Mouse (Mus musculus) lung, embryonic 15.5 days (tissue): ENCODE measurements around the gene Cbln3. TPM values are rescaled to one million over a fixed set of nuclear protein-coding genes. Genes with fewer than 3 reads are reported as not detected.

Experiments used
- ATAC-seq: fragments of 200-750 bp; cut with Nextera tagmentation; 2 replicates; pipeline ENCODE4 v1.8.0; 2017; ENCODE audit warnings: moderate number of reproducible peaks, borderline replicate concordance; ENCODE audit not compliant: low FRiP score, low TSS enrichment; ENCODE audit errors: extremely low read depth
- H3K27ac ChIP-seq: fragments of 300-500 bp; sonication (generic); 2 replicates; pipeline ENCODE4 v1.5.1; 2015; ENCODE audit warnings: moderate library complexity, mild to moderate bottlenecking, inconsistent platforms
- H3K27me3 ChIP-seq: fragments of 300-500 bp; sonication (generic); 2 replicates; pipeline ENCODE4 v1.6.1; 2015; ENCODE audit warnings: inconsistent platforms
- H3K36me3 ChIP-seq: fragments of 300-500 bp; sonication (generic); 2 replicates; pipeline ENCODE4 v1.6.1; 2015; ENCODE audit warnings: inconsistent platforms
- H3K4me1 ChIP-seq: fragments of 300-500 bp; sonication (generic); 2 replicates; pipeline ENCODE4 v1.6.1; 2015; ENCODE audit warnings: inconsistent platforms
- H3K4me2 ChIP-seq: fragments of 300-500 bp; sonication (generic); 2 replicates; pipeline ENCODE4 v1.6.1; 2015; ENCODE audit warnings: inconsistent platforms, mild to moderate bottlenecking, moderate library complexity
- H3K4me3 ChIP-seq: fragments of 300-500 bp; sonication (generic); 2 replicates; pipeline ENCODE4 v1.5.1; 2015; ENCODE audit warnings: mild to moderate bottlenecking, inconsistent platforms
- H3K9ac ChIP-seq: fragments of 300-500 bp; sonication (generic); 2 replicates; pipeline ENCODE4 v1.6.1; 2015; ENCODE audit warnings: inconsistent platforms
- H3K9me3 ChIP-seq: fragments of 300-500 bp; sonication (generic); 2 replicates; pipeline ENCODE4 v1.6.1; 2016; ENCODE audit warnings: inconsistent platforms
- WGBS: fragments of 180-500 bp; shearing (Covaris S2); methylation state at CpG from one replicate; pipeline ENCODE4 v1.1.7; 2015; 5-methylcytosine and 5-hydroxymethylcytosine counted together
- polyA plus RNA-seq: library from polyadenylated mRNA; unstranded; fragments of >200 nt; fragmentation: Nextera tagmentation; extraction: Ambion mirVana; gene quantifications from 2 replicates; pipeline ENCODE4 v1.2.1, GENCODE M21; 2015

Gene Cbln3
- 0.88 and 1.2 TPM in 2 replicates for polyA plus RNA-seq

DNA sequence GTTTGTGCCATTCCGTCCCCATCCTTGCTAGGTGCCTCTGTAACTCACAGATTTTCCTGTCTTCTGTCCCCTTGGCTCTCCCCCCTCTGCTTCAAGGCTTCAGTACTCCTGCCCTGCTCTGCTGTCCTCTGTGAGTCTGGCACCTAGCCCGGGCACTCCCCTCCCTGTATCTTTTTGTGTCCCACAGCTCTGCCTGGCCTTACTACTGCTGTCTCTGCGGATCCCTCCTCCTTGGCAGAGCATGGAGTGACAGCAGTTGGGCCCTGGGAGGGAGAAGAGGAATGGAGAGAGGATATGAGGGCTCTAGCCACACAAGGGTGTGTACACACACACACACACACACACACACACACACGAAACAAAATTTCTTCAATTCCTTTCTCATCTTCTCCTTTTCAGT lies at the start of gene Cbln3:
Gene Cbln3, minus strand, starts transcription at position 227 of the 400 bp plus-strand sequence.
- Histone ChIP-seq H3K4me2 (peak within 1 kb of the TSS; percentile 79), H3K27ac (peak within 1 kb of the TSS; percentile 97), H3K9me3 (no peaks in the 10 kb centered on the region), H3K9ac (peak within 1 kb of the TSS; percentile 68), H3K4me3 (peak within 1 kb of the TSS; percentile 61), H3K36me3 (peaks cover 28% of the 10 kb centered on the region), H3K27me3 (no peaks in the 10 kb centered on the region), H3K4me1 (peaks cover 42% of the 10 kb centered on the region)
- peak; percentile 70 for ATAC-seq
- WGBS, result 12% methylated on average over 4 of the region's 4 CpGs

DNA sequence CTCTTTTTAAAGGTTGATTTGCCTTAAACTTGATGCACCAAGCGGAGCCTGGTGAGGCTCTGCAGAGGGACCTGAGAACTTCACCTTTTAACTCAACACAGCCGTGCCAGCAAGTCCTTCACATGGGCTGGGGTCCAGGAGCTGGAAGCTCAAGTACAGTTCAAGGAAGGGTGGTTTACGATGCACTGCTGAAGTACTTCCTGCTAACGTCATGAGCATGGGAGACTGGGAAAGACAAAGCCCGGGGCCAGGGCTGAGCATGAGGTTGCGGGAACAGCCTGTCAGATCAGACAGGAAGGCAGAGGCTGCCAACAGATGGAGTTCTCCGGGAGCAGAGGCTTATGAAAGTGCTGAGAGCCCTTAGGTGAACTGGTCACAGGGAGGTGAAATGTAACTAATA lies 49.4 kb upstream of the Cbln3 start:
- no peaks in the 10 kb centered on the region for H3K27me3 ChIP-seq
- H3K4me3 ChIP-seq, result no peak overlapping the region
- H3K36me3 ChIP-seq, result no peaks in the 10 kb centered on the region
- peak overlapping the region; percentile 25; the same call in 1 of the 2 replicates for H3K27ac ChIP-seq
- H3K9me3 ChIP-seq, result no peaks in the 10 kb centered on the region
- H3K4me1 ChIP-seq, result peaks cover 8% of the 10 kb centered on the region
- peak overlapping the region; percentile 13; the same call in 1 of the 2 replicates for H3K4me2 ChIP-seq
- peak; percentile 91 for ATAC-seq
- H3K9ac ChIP-seq, result no peak overlapping the region
- WGBS, result 15% methylated on average over 7 of the region's 7 CpGs

DNA sequence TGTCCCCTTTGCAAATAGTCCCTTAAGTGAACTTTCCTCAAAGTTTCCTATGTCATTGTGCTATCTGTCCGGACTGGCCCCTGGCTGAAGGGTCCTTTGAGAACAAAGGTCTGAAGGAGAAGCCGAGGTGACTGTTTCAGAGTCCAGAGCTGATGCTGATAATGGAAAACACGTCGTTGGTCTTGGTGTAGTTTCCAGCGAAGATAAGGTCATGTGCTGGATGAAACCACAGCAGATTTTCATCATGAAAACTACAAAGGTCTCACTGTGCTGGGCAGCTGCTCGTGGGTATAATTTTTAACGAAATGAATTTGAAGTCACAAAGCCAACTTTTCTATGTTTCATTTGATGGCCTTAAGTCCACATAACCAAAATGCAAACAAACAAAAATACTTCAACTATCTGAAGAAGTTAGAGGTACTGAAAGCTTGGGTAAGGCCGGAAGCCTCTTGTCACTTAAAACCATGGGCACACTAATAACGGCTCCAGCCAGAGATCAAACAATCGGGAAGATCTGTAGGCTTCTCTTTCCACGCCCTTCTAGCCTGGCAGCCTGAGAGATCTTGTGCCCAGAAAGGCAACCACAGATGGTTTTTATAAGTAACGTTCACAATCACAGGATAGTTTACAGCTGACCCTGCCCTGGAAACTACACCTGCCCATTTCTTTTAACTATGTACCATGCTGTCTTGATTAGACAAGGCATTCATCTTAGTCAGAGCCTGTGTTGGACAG lies 45.2 kb upstream of the Cbln3 start:
- Histone ChIP-seq H3K36me3 (no peaks in the 10 kb centered on the region), H3K4me1 (peaks cover 8% of the 10 kb centered on the region), H3K9me3 (no peaks in the 10 kb centered on the region), H3K9ac (no peak overlapping the region), H3K27ac (no peak overlapping the region), H3K27me3 (no peaks in the 10 kb centered on the region), H3K4me3 (no peak overlapping the region), H3K4me2 (no peak overlapping the region)
- 48% methylated on average over 12 of the region's 12 CpGs for WGBS
- ATAC-seq, result no peak

DNA sequence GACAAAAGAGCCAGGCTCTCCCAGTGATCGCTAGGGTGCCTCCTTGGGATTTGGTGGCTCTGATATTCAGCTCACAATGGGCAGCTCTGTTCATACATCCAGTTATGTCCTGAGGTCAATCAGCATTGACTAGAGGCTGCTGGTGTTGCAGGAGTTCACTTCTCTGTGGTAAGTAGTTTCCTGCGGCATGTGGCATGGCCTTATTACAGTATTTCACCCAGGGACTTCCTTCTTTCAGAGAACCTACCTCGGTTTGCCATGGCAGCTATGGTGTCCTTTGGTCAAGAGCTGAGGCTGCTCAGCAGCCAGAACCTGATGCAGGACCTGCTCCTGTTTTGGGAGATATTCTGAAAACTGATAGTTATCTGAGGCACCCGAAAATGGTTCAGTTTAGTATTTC lies 42.7 kb upstream of the Cbln3 start:
- no peak overlapping the region for H3K4me2 ChIP-seq
- no peak overlapping the region for H3K27ac ChIP-seq
- H3K4me3 ChIP-seq, result no peak overlapping the region
- H3K9ac ChIP-seq, result no peak overlapping the region
- no peaks in the 10 kb centered on the region for H3K36me3 ChIP-seq
- no peaks in the 10 kb centered on the region for H3K27me3 ChIP-seq
- no peak for ATAC-seq
- no peaks in the 10 kb centered on the region for H3K9me3 ChIP-seq
- peaks cover 7% of the 10 kb centered on the region; the same call in 1 of the 2 replicates for H3K4me1 ChIP-seq
- WGBS, result 81% methylated on average over 4 of the region's 4 CpGs

DNA sequence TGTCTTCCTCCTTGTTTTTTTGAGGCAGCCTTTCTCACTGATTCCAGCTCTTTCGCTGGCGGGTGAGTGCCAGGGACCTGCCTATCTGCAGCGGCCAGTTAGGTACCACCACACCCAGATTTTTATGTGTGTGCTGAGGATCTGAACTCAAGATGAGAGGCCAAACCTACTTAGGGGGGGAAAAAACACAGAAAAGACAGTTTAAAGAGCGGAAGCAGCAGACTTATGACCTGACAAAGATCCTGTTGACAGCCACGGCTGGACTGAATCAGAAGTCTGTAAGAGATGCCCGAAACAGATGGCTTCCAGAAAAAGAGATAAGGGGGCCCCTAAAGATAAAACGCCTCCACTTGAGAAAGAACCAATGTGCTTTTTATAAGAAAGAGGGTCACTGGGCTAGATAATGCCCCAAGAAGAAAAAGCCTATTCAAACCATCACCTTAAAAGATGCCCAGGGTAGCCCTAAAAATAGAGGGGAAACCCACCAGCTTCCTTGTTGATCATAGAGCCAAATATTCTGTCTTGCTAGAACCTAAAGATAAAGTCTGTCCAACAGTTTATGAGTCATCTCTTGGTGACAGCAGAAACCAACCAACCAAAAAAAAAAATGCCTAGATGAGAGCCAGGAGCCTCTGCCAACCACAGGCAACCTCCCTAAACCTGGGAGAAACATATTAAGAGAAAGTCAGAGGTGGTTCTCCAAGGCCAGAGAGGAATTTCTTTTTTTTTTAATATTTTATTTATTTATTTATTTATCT lies 38.5 kb upstream of the Cbln3 start:
- Histone ChIP-seq H3K27ac (no peak overlapping the region), H3K36me3 (no peaks in the 10 kb centered on the region), H3K4me2 (no peak overlapping the region), H3K27me3 (no peaks in the 10 kb centered on the region), H3K9ac (no peak overlapping the region), H3K9me3 (no peaks in the 10 kb centered on the region), H3K4me1 (peaks cover 14% of the 10 kb centered on the region), H3K4me3 (no peak overlapping the region)
- ATAC-seq, result no peak
- WGBS, result 27% methylated on average over 7 of the region's 7 CpGs

DNA sequence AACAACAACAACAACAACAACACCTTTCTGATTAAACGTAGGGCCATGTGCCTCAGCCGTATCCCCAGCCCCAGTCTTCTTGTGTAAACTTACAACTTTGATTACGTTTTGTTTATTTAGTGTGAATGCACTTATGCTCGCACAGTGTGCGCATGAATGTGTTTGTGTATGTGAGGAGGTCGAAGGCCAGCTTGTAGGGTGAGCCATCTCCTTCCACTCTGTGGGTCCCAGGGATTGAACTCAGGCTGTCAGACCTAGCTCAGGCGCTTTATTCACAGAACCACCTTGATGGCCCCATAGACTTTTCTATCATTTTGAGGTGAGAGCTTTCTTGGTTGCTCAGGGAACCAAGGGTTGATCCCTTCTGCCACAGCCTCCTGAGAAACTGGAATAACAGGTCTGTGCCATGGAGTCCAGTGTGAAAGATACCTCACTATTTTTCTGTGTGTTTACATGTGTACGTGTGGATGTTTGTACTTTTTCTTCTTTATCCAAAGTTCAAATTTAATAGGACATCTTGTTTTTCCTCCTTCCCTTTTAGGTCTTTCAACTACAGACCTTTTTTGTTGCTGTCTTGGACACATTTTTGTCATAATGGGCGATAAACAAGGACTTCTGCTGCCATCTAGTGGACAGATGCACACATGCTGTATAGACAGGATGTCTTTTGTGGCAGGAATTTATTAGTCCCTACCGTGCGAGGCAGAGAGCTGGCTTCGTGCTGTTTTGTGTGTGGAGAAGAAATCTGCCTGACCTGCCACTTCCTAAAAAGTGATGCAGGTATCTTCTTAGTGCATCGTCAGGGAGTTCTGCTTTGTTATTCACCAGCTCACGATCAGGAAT lies 34.3 kb upstream of the Cbln3 start:
- 18% methylated on average over 14 of the region's 14 CpGs for WGBS
- Histone ChIP-seq H3K9me3 (no peaks in the 10 kb centered on the region), H3K4me3 (no peak overlapping the region), H3K27ac (no peak overlapping the region), H3K9ac (no peak overlapping the region), H3K36me3 (no peaks in the 10 kb centered on the region), H3K27me3 (no peaks in the 10 kb centered on the region), H3K4me2 (0 out of 2 replicates have a peak overlapping the region, but pooled peaks have one; percentile 15), H3K4me1 (peaks cover 14% of the 10 kb centered on the region)
- ATAC-seq, result peak; percentile 64

DNA sequence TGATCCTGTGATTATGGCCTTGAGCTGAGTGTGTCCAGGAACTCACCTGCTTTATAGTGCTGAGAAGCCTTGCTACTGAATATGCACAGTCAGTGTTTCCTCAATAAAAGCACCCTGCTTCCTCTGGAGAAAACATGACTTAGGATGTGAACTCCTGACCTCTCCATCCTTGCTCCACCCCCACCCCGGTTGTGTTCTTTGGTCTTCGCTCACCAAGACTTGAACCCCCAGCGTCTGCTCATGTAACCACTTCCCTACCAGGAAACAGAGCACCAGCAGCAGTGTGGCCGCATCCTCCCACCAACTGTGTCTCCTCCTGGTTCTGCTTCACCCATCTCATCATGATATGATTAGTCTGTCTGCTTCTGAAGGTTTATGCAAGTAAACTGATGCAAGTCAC lies 29.2 kb upstream of the Cbln3 start:
- Histone ChIP-seq H3K4me1 (peaks cover 4% of the 10 kb centered on the region), H3K9me3 (no peaks in the 10 kb centered on the region), H3K9ac (no peak overlapping the region), H3K27ac (no peak overlapping the region), H3K4me2 (no peak overlapping the region), H3K27me3 (no peaks in the 10 kb centered on the region), H3K4me3 (no peak overlapping the region), H3K36me3 (no peaks in the 10 kb centered on the region)
- WGBS, result 50% methylated on average over 4 of the region's 4 CpGs
- ATAC-seq, result no peak

DNA sequence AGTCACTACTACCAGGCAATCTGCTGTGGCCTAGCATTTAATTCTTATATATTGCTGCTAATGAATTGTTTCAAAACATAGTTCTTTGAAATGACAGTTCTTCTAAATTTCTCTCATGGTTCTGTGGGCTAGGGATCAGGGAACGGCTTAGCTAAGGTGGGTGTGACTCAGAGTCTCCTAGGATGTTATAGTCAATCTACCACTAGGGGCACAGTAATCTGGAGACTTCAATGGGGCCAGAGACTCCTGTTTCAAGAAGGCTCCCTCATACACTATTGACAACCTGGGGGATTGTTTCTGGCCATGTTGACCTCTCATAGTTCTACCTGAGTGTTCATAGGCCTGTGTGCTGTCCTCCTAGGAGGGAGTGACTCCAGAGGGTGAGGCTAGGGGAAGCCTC lies 21.3 kb upstream of the Cbln3 start:
- Histone ChIP-seq H3K9me3 (no peaks in the 10 kb centered on the region), H3K4me3 (no peak overlapping the region), H3K27ac (no peak overlapping the region), H3K36me3 (no peaks in the 10 kb centered on the region), H3K4me2 (no peak overlapping the region), H3K27me3 (no peaks in the 10 kb centered on the region), H3K9ac (no peak overlapping the region), H3K4me1 (peaks cover 6% of the 10 kb centered on the region)
- no peak for ATAC-seq
- WGBS, result 16% methylated on average over 1 of the region's 1 CpGs

DNA sequence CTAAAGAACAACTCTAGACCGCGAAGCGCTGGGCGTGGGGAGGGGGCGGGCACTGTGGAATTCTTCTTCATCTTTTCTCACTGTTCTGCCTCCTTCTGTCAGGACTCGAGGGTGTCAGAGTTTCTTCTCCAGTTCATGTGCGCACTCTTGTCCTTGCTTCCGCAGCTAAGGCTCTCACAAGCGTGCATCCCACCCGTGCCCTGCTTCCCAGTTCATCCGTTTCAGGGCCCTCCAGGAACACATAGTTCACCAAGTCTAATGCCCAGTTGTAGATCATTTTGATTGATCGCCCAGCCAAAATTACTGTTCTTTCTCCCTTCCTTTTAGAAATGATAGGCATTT lies 16.2 kb upstream of the Cbln3 start:
- Histone ChIP-seq H3K27ac (peak overlapping the region; percentile 77), H3K4me3 (peak overlapping the region; percentile 50), H3K9ac (peak overlapping the region; percentile 70), H3K36me3 (peaks cover 25% of the 10 kb centered on the region), H3K4me2 (peak overlapping the region; percentile 92), H3K27me3 (no peaks in the 10 kb centered on the region), H3K9me3 (no peaks in the 10 kb centered on the region), H3K4me1 (peaks cover 23% of the 10 kb centered on the region)
- ATAC-seq, result no peak; the same call in 1 of the 2 replicates
- 6% methylated on average over 12 of the region's 12 CpGs for WGBS

DNA sequence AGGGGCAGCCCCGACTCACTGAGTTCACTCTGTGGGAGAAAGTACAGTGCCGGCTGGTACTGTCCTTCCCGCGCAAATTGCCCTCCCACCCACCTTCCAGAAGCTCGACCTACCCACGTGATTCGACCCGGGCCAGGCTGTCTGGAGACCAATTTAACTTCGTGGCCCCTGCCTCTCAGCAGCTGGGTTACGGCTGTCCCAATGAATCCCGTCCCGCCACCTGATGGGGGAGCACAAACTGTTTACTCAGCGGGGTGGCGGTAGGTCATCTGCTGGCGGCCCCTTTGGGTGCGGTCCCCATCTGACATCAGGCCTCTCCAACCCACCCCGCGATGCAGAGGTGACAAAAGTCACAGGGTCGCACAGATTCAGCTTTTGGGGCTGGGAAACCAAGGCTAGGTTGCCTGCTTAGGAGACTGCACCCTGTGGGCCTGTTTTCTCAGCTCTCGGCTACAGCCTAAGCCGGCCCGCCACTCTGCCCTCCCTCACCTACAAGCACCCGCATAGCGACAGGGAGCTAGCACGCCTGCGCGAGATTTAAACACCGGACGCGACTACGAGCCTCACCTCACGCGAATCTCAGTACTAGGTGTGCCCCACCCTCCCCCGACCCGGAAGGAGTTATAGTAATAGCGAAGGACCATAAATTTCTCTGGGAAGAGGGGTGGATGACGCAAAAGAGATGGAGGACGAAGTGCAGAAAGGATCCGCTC lies 15.7 kb upstream of the Cbln3 start, which contains the start of gene Sdr39u1:
Gene Sdr39u1, minus strand, starts transcription at position 593 of the 713 bp plus-strand sequence.
- WGBS, result under 1% methylated on average over 39 of the region's 39 CpGs
- Histone ChIP-seq H3K36me3 (peaks cover 30% of the 10 kb centered on the region), H3K4me3 (peak within 1 kb of the TSS; percentile 50), H3K9ac (peak within 1 kb of the TSS; percentile 70), H3K27ac (peak within 1 kb of the TSS; percentile 77), H3K4me2 (peak within 1 kb of the TSS; percentile 92), H3K9me3 (no peaks in the 10 kb centered on the region), H3K27me3 (no peaks in the 10 kb centered on the region), H3K4me1 (peaks cover 23% of the 10 kb centered on the region)
- peak; percentile 87 for ATAC-seq

DNA sequence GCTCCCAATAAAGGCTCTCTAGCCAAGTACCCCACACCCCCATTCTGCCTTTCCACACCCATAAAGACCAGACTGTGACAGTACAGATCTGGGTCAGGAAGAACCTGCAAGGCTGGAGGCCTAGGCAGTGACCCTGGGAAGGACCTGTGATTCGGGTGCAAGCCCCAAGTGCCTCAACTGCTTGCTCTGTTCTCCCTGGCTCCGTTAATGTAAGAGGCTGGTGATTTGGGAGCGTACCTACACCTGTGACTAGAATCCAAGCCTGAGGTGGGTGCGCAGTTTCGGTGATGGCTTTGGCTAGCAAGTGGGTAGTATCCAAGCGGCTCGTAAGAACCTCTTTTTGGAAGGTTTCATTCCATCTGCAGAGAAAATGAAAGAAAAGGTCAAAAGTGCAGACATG lies 14.8 kb upstream of the Cbln3 start:
- Histone ChIP-seq H3K27ac (0 out of 2 replicates have a peak overlapping the region, but pooled peaks have one; percentile 77), H3K4me2 (peak overlapping the region; percentile 92), H3K36me3 (peaks cover 39% of the 10 kb centered on the region), H3K4me1 (peaks cover 23% of the 10 kb centered on the region), H3K9me3 (no peaks in the 10 kb centered on the region), H3K27me3 (no peaks in the 10 kb centered on the region), H3K4me3 (no peak overlapping the region), H3K9ac (no peak overlapping the region)
- ATAC-seq, result no peak; the same call in 1 of the 2 replicates
- WGBS, result 84% methylated on average over 7 of the region's 7 CpGs
